Mouse (Mus musculus) olfactory bulb, adult 2 months (tissue): ENCODE measurements around the gene Sectm1b.

Experiments used
- CTCF ChIP-seq: fragments of 200-500 bp; IDR thresholded peaks from 2 replicates; pipeline ENCODE4 v1.5.1; 2012; ENCODE audit warnings: low read depth, mild to moderate bottlenecking, low read length, moderate library complexity; ENCODE audit not compliant: insufficient read depth
- POLR2A ChIP-seq: fragments of 200-500 bp; IDR thresholded peaks from 2 replicates; pipeline ENCODE4 v1.6.1; 2012; ENCODE audit warnings: mild to moderate bottlenecking, low read depth, low read length, moderate library complexity; ENCODE audit not compliant: insufficient read depth

GRCm38 (mm10) chr11:121051793-121052192 is 11.6 kb downstream of the Sectm1b start:
- TF ChIP-seq POLR2A, result no peak
- no peak for TF ChIP-seq CTCF
